In the genomic region with DNA sequence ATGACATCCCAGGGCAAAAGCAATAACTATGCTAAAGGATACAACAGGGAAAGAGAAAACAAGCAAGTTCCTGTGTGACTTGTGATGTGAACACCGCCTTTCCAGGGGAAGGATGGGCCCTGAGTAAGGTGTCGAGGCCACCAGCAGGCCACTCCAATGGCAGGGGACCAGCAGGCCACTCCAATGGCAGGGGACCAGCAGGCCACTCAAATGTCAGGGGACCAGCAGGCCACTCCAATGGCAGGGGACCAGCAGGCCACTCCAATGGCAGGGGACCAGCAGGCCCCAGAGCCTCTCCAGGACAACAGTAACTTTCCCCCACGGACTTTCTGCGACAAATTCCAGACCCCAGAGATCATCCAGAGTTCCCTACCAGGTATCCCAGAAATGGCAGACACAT, we compare ENCODE assay signal across 22 mouse cellular contexts. TPM values are rescaled to one million over a fixed set of nuclear protein-coding genes. Genes with fewer than 3 reads are reported as not detected.
"Had no signal": no experiment of that assay in that cellular context is flagged by ENCODE, and none has a peak within 500 bp of the region (broad histone marks: within the 10 kb centered on the region; RNA-seq: fewer than 3 reads in every experiment).

No protein-coding gene starts in this region.

- ATAC-seq: liver, postnatal 0 days; midbrain, embryonic 15.5 days had no signal

- H3K4me3 ChIP-seq: limb, embryonic 12.5 days; liver, embryonic 13.5 days; lung, embryonic 15.5 days; megakaryocyte, embryonic 14.5 days; midbrain, embryonic 15.5 days; neural tube, embryonic 12.5 days; stomach, embryonic 15.5 days had no signal

- H3K9me3 ChIP-seq: limb, embryonic 12.5 days; liver, embryonic 13.5 days; lung, embryonic 15.5 days; megakaryocyte, embryonic 14.5 days; midbrain, embryonic 15.5 days; neural tube, embryonic 12.5 days; stomach, embryonic 15.5 days had no signal

- H3K36me3 ChIP-seq: limb, embryonic 12.5 days; liver, embryonic 13.5 days; lung, embryonic 15.5 days; midbrain, embryonic 15.5 days; neural tube, embryonic 12.5 days; stomach, embryonic 15.5 days had no signal

- DNase-seq: kidney, postnatal 25 days; layer of hippocampus, adult 9-11 months; layer of hippocampus, postnatal 36 days; liver; liver, embryonic 13.5 days; liver, postnatal 0 days; lung, postnatal 14 days; retina, postnatal 1 day; right cerebral cortex, postnatal 4 days; thymus, adult 2 months; thymus, postnatal 25 days had no signal

- H3K27me3 ChIP-seq: limb, embryonic 12.5 days; liver, embryonic 13.5 days; lung, embryonic 15.5 days; midbrain, embryonic 15.5 days; neural tube, embryonic 12.5 days; stomach, embryonic 15.5 days had no signal

- H3K27ac ChIP-seq: limb, embryonic 12.5 days; liver, embryonic 13.5 days; lung, embryonic 15.5 days; macrophage; midbrain, embryonic 15.5 days; neural tube, embryonic 12.5 days; stomach, embryonic 15.5 days had no signal

- H3K4me1 ChIP-seq: liver, embryonic 13.5 days; lung, embryonic 15.5 days; megakaryocyte, embryonic 14.5 days; midbrain, embryonic 15.5 days; neural tube, embryonic 12.5 days had no signal

RNA-seq across cellular contexts. Expression of a gene that starts 2.3 kb away (rescaled TPM):
- total RNA-seq: layer of hippocampus, postnatal 36 days; left cerebral cortex, postnatal 25 days; monocyte, adult 5-6 weeks; neutrophil, adult 5-6 weeks had no signal
- polyA plus RNA-seq: liver, embryonic 13.5 days; midbrain, embryonic 11.5 days; midbrain, embryonic 15.5 days; neural tube, embryonic 12.5 days had no signal
